Mouse (Mus musculus): ENCODE data around the gene Hist2h2ab. TPM values are rescaled to one million over a fixed set of nuclear protein-coding genes. Genes with fewer than 3 reads are reported as not detected.

Hist2h2ab gene
- 1.8 and 8.0 TPM in 2 replicates for polyA plus RNA-seq (2012; rRNA removed)

DNA sequence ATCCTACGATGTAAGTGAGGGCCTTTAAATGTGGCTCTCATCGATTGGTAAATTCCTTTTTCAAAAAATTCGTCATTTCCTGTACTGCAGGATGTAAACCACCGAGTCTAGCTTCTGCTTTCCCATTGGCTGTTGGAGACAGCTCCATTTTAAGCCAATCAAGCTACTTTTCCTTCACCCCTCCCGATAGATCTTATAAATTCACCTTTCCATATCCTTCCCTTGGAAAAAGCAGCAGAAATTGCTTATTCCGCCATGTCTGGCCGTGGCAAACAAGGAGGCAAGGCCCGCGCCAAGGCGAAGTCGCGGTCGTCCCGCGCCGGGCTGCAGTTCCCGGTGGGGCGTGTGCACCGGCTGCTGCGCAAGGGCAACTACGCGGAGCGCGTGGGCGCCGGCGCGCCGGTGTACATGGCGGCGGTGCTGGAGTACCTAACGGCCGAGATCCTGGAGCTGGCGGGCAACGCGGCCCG lies at the start of gene Hist2h2ab, which contains the start of gene Bola1:
Gene Hist2h2ab (plus strand): TSS at position 205 of the 470 bp plus-strand sequence.
Gene Bola1 (minus strand): TSS at position 49 of the 470 bp plus-strand sequence.

DNA sequence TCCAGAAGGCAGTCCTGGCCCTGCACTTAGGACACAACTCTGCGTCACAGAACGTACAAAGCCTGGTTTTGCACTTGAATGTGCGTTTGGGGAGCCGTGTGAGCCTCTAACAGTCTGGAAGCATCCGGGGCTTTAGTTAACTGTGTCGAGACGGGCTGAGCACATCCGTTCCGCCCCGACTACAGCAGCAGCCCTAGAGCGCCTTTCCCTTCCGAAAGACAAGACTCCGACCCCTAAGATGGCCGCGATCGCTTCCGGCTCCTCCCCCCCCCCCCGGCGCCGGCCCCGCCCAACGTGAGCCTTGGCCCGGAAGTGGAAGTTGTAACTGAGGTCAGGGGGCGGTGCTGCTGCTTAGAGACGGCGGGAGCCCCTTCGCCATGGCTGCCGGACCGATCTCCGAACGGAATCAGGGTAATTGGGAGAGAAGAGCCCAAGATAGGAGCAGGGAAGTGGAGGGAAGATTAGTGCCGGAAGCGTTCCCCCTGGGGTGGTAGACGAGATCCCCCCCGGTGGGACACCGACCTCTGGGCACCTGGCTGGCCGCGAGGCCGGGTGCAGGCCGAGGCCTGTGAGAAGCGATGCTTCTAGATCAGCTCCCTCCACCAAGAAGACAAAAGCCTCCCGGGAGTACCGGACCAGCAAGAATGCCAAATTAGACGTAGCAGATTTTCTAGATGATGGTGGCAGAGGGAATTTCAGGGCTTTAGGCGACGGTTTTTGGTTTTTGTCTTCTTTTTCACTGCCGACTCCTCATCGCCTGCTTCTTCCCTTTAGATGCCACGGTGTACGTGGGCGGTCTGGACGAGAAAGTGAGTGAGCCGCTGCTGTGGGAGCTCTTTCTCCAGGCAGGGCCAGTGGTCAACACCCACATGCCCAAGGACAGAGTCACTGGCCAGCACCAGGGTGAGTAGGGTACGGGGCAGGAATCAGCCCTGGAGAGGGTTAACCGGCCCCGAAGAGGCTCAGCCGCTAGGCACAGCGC lies 47.2 kb upstream of the Hist2h2ab start, which contains the start of gene Sf3b4:
Gene Sf3b4 (plus strand): TSS at position 136 of the 982 bp plus-strand sequence.

DNA sequence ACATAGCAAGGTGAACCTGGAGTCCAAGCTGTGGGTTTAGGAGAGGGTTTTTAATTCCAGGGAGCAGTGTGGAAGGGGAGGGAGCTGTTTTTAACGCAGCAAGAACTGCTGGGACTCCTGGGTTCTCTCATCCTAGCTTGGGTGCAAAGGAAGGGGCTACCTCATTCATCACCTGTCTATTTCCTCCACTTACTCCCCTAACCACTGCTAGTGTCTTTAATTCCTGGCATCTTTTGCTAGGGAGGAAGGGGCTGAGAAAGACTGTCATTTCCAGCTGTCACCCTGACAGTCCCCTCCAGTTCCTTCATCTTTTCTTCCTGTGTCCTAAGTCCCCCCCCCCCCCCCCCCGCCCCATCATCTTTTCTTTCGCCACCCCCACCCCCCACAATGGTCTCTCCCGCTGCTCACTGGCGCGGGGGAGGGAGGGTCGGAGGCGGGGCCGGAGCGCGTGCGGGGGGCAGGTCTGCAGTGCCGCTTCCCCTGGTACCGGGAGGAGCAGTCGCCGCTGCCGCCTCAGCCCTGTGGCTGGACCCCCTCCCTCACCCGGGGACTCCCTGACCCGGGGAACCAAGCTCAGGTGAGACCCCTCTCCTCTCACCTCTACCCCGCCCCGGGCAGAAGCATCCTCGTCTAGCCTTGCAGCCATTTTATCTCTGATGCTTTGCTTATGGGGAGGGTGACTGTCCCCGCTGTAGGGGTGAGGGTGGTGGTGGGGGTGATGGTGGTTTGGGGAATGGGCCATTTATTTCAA lies 38.8 kb upstream of the Hist2h2ab start, which contains the start of gene Sv2a:
Gene Sv2a (plus strand): TSS at position 425 of the 751 bp plus-strand sequence.

DNA sequence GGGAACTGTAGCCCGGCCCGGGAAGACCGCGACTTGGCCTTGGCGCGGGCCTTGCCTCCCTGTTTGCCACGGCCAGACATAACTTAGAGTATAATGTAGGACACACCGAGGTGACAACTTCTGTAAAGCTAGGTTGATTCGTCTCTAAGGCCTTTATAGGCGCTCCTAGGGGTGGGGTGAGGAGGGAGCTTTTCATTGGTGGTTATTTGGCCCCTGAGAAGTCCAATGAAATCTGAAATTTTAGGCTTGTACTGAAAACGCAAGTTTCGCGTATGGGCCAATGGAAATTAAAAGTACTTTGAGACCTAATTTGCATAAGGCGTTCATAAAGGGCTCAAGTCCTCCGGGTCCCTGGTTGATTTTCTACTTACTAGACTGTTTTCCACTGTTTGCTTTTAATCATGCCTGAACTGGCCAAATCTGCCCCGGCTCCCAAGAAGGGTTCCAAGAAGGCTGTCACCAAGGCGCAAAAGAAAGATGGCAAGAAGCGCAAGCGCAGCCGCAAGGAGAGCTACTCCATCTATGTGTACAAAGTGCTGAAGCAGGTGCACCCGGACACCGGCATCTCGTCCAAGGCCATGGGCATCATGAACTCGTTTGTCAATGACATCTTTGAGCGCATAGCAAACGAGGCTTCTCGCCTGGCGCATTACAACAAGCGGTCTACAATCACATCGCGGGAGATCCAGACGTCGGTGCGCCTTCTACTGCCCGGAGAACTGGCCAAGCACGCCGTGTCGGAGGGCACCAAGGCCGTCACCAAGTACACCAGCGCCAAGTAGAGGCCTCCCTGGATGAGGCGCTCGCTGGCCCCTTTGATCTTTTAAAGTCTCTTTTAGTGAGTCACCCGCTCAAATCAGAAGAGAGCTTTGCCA lies 1.3 kb downstream of the Hist2h2ab start, which contains the start of the genes Hist2h2ac and Hist2h2be:
Gene Hist2h2ac (minus strand): TSS at position 116 of the 875 bp plus-strand sequence.
Gene Hist2h2be (plus strand): TSS at position 355 of the 875 bp plus-strand sequence.

DNA sequence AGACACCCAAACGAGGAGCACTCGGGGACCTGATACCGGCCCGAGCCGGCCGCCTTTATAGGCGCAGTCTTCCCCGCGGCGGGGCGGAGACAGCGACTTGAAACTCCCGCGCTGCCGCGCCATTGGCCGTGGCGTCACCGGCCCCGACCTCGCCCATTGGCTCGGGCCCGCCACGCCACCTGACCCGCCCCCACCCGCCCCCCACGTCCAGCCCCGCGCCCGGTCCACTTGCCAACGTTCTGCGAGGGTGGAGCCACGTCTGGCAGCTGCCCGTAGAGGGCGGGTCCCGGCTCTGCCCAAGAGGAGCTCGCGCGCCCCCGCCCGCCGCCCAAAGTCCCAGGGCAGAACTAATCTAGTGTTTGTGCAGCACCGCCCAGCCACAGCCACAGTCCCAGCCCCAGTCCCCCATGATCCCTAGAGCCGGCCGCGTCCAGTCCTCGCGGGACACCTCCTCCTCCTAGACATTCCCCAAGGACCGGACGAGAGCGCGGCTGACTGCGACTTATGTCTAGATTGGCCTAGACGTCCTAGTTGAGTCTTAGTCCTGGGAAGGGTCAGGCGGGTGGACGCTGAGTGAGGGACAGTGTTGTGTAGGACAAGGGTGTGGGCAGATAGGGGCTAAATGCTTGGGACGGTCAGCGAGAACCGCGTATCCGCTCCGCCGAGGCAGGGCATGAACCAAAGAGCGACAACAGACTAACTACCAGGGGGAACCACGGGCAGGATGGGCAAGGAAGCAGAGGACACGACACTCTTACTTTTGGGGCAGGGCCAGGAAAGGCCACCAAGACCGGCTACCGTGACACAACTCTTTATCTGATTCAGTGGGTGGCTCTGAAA lies 19.5 kb downstream of the Hist2h2ab start, which contains the start of gene Hist2h3c2:
Gene Hist2h3c2 (minus strand): TSS at position 174 of the 840 bp plus-strand sequence.

DNA sequence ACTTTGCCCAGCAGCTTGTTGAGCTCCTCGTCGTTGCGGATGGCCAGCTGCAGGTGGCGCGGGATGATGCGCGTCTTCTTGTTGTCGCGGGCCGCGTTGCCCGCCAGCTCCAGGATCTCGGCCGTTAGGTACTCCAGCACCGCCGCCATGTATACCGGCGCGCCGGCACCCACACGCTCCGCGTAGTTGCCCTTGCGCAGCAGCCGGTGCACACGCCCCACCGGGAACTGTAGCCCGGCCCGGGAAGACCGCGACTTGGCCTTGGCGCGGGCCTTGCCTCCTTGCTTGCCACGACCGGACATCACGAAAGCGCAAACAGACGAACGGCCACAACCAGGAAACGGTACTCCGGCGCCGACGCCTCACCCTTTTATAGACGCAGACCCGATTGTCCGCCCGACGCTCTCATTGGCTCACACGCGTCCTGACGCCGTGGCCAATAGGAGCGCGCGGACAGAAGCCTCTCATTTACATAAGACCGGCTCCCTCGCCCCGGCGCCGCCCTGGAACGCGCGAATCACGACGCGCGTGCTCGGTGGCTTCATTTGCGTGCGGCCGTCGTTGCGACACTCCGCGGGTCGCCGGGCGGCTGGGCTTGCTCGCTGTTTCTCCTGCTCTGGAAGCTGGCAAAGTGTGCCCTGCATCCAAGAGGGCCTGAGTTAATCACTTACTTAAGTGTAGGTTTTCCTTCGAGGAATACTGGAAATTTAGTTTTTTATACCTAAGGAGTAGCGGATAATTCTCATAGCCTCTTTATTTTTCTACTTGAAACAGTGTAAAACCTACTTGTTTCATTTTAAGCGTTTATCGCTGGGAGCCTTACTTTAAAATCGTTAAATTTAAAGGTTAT lies 20.5 kb downstream of the Hist2h2ab start, which contains the start of gene Hist2h2aa2:
Gene Hist2h2aa2 (minus strand): TSS at position 328 of the 850 bp plus-strand sequence.

DNA sequence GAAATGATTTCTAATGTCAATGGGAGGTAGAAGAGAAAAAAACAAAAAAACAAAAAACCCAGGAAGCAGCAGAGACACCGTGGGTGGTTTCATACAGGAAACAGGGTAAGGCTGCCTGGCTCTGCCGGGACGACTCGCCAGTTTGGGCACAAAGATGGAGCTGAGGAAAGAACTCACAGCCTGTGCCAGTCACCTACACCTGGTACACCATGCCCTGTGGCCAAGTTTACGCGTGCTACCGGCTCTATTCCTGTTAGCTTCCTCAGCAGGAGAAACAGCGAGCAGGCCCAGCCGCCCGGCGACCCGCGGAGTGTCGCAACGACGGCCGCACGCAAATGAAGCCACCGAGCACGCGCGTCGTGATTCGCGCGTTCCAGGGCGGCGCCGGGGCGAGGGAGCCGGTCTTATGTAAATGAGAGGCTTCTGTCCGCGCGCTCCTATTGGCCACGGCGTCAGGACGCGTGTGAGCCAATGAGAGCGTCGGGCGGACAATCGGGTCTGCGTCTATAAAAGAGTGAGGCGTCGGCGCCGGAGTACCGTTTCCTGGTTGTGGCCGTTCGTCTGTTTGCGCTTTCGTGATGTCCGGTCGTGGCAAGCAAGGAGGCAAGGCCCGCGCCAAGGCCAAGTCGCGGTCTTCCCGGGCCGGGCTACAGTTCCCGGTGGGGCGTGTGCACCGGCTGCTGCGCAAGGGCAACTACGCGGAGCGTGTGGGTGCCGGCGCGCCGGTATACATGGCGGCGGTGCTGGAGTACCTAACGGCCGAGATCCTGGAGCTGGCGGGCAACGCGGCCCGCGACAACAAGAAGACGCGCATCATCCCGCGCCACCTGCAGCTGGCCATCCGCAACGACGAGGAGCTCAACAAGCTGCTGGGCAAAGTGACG lies 25.6 kb downstream of the Hist2h2ab start, which contains the start of gene Hist2h2aa1:
Gene Hist2h2aa1 (plus strand): TSS at position 495 of the 884 bp plus-strand sequence.

DNA sequence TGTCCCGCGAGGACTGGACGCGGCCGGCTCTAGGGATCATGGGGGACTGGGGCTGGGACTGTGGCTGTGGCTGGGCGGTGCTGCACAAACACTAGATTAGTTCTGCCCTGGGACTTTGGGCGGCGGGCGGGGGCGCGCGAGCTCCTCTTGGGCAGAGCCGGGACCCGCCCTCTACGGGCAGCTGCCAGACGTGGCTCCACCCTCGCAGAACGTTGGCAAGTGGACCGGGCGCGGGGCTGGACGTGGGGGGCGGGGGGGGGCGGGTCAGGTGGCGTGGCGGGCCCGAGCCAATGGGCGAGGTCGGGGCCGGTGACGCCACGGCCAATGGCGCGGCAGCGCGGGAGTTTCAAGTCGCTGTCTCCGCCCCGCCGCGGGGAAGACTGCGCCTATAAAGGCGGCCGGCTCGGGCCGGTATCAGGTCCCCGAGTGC lies 26.8 kb downstream of the Hist2h2ab start, which contains the start of gene Hist2h3c1:
Gene Hist2h3c1 (plus strand): TSS at position 259 of the 430 bp plus-strand sequence.

DNA sequence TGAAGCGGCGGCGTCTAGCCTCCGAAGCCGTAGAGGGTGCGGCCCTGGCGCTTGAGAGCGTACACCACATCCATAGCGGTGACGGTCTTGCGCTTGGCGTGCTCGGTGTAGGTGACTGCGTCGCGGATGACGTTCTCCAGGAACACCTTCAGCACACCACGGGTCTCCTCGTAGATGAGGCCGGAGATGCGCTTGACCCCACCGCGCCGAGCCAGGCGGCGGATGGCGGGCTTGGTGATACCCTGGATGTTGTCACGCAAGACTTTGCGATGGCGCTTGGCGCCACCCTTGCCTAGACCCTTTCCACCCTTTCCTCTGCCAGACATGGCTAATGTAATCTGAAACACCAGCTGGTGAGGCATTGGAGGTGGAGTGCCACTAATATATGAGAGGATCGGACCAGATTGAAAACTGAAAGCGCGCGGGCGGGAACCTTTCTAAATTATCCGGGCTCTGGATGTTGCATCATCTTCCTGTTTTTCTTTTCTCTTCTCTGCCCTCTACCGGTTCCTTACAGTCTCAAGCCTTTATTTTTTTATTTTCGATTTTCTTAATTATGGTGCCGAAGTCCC lies 43.4 kb downstream of the Hist2h2ab start, which contains the start of gene Hist2h4:
Gene Hist2h4 (minus strand): TSS at position 333 of the 572 bp plus-strand sequence.

DNA sequence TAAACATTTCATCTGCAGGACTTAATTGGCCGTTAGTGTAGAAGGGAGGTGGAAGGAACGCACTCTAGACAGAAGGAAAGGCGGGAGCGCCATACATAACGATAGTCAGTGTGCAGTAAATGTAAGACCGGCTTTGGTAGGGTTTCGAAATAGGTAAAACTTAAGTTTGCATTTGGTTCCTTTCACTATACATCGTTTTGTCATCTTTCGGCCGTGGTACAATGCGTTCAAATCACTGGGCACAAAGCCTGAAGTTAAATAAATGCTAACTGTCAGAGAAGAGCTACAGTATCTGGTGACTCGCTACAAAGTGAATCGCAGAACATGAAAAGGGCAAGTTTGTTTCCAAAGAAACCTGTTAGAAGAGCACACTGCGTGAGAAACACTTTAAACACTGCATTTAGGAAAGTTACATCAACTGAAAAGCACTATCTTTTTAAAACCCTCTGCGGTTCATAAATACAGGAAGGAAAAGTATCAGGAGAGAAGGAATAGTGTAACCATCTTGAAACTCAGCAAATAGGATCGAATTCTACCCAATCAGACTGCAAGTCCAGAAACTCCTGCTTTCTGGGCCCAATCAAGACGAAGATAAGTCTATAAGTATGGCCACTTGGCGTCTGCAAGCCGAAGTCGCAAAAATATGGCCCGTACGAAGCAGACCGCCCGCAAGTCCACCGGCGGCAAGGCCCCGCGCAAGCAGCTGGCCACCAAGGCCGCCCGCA lies 48.5 kb downstream of the Hist2h2ab start, which contains the start of gene Hist2h3b:
Gene Hist2h3b (plus strand): TSS at position 604 of the 725 bp plus-strand sequence.

Other genes starting within 250 kb of the Hist2h2ab start
- gene Plekho1, start 223.9 kb upstream of the Hist2h2ab start, polyA plus RNA-seq (2012; rRNA removed), result 30.2 and 42.1 TPM in 2 replicates
- 3.4 and 4.2 TPM in 2 replicates for gene Vps45, start 161.4 kb upstream of the Hist2h2ab start, polyA plus RNA-seq (2012; rRNA removed)
- gene Otud7b, start 115.3 kb upstream of the Hist2h2ab start, polyA plus RNA-seq (2012; rRNA removed), result 16.0 and 17.8 TPM in 2 replicates
- gene Mtmr11, start 57.9 kb upstream of the Hist2h2ab start, polyA plus RNA-seq (2012; rRNA removed), result 38.7 and 44.7 TPM in 2 replicates
- 72.6 and 80.8 TPM in 2 replicates for gene Sf3b4, start 47.5 kb upstream of the Hist2h2ab start, polyA plus RNA-seq (2012; rRNA removed)
- gene Sv2a, start 38.7 kb upstream of the Hist2h2ab start, polyA plus RNA-seq (2012; rRNA removed), result 2.3 and 2.5 TPM in 2 replicates
- gene Bola1, start 156 bp upstream of the Hist2h2ab start, polyA plus RNA-seq (2012; rRNA removed), result 73.9 and 91.3 TPM in 2 replicates
- 18.8 and 23.5 TPM in 2 replicates for gene Hist2h2ac, start 1.0 kb downstream of the Hist2h2ab start, polyA plus RNA-seq (2012; rRNA removed)
- gene Hist2h2be, start 1.3 kb downstream of the Hist2h2ab start, polyA plus RNA-seq (2012; rRNA removed), result 4.2 and 4.6 TPM in 2 replicates
- 105 and 114 TPM in 2 replicates for gene Hist2h3c2, start 19.3 kb downstream of the Hist2h2ab start, polyA plus RNA-seq (2012; rRNA removed)
- 291 and 333 TPM in 2 replicates for gene Hist2h2aa2, start 20.4 kb downstream of the Hist2h2ab start, polyA plus RNA-seq (2012; rRNA removed)
- 316 and 418 TPM in 2 replicates for gene Hist2h2aa1, start 25.6 kb downstream of the Hist2h2ab start, polyA plus RNA-seq (2012; rRNA removed)
- not detected in 2 replicates for gene Hist2h3c1, start 26.8 kb downstream of the Hist2h2ab start, polyA plus RNA-seq (2012; rRNA removed)
- gene Hist2h4, start 43.4 kb downstream of the Hist2h2ab start, polyA plus RNA-seq (2012; rRNA removed), result 6.2 and 7.7 TPM in 2 replicates
- gene Hist2h3b, start 48.8 kb downstream of the Hist2h2ab start, polyA plus RNA-seq (2012; rRNA removed), result 93.7 and 97.1 TPM in 2 replicates
- 9.4 and 9.5 TPM in 2 replicates for gene Hist2h2bb, start 49.9 kb downstream of the Hist2h2ab start, polyA plus RNA-seq (2012; rRNA removed)
- gene Fcgr1, start 74.1 kb downstream of the Hist2h2ab start, polyA plus RNA-seq (2012; rRNA removed), result 1.2 and 1.6 TPM in 2 replicates
- gene BC107364, start 232.4 kb downstream of the Hist2h2ab start, polyA plus RNA-seq (2012; rRNA removed), result 0.10 and 0.34 TPM in 2 replicates

All from colon, adult 2 months (tissue).